Mouse (Mus musculus): Measurements from ENCODE around the gene Klk1b1. TPM values are rescaled to one million over a fixed set of nuclear protein-coding genes. Genes with fewer than 3 reads are reported as not detected.
"Not testable (repeated sequence)": the region's sequence is repeated elsewhere in the genome, so short reads cannot be mapped to it uniquely, and the experiment has no call there.

The Klk1b1 gene
- polyA plus RNA-seq, 1 experiment, result not detected

DNA sequence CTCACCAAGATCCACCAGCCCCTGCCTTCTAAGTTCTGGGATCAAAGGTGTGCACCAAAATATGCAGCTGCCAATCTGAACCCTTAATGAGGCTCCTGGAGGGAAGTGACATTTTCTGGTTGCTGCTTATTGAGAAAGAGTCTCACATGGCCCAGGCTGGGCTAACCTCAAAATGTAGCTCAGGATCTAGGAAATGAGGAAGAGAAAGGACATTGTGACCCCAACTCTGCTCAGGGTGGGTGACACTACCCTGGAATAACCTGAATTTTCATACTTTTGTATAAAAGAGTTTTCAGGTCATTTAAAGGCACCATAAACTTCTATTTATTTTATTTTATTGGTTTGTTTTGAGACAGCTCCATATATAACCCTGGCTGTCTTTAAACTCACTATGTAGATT lies 19.1 kb downstream of the Klk1b1 start:
- TF ChIP-seq TAL1 (IDR thresholded peaks at IDR 0.05; ENCODE audit: low read length) (no peak), GATA1 (IDR thresholded peaks at IDR 0.05; ENCODE audit: low read length) (no peak)
- Histone ChIP-seq H3K27me3 (ENCODE audit: control insufficient read depth) (no peaks in the 10 kb centered on the region), H3K9me3 (ENCODE audit: control insufficient read depth, low read length) (no peaks in the 10 kb centered on the region), H3K4me1 (ENCODE audit: control insufficient read depth) (no peaks in the 10 kb centered on the region), H3K36me3 (ENCODE audit: control insufficient read depth) (no peaks in the 10 kb centered on the region), H3K4me3 (replicated peaks) (no peak overlapping the region)

GRCm38 (mm10) chr7:43994821-43995220 lies 28.3 kb downstream of the Klk1b1 start:
- H3K27me3 ChIP-seq (ENCODE audit: control insufficient read depth); H3K4me1 ChIP-seq (ENCODE audit: control insufficient read depth); H3K9me3 ChIP-seq (ENCODE audit: control insufficient read depth, low read length); H3K4me3 ChIP-seq (replicated peaks); H3K36me3 ChIP-seq (ENCODE audit: control insufficient read depth): not testable (repeated sequence)

DNA sequence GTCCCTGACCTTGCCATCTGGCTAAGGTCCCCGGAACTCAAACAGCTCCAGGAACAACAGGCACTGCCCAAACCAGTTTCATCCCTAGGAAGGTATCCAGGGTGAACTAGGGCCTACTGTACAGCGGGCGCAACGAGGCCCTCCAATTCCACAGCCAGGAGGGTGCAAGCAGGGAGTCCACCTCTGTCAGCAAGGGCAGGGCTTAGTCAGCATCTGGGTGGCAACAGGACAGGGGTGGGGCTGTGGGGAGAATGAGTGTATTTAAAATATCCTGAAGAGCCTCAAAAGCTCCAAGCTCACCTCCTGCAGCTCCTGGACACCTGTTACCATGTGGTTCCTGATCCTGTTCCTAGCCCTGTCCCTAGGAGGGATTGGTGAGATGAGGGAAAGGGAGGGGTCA lies 29.0 kb downstream of the Klk1b1 start, which contains the start of gene Klk1b11:
Klk1b11 (plus strand) TSS at position 301 of the 400 bp plus-strand sequence.
- not testable (repeated sequence) for H3K4me3 ChIP-seq (replicated peaks); H3K27me3 ChIP-seq (ENCODE audit: control insufficient read depth); H3K36me3 ChIP-seq (ENCODE audit: control insufficient read depth); H3K9me3 ChIP-seq (ENCODE audit: control insufficient read depth, low read length); H3K4me1 ChIP-seq (ENCODE audit: control insufficient read depth)

DNA sequence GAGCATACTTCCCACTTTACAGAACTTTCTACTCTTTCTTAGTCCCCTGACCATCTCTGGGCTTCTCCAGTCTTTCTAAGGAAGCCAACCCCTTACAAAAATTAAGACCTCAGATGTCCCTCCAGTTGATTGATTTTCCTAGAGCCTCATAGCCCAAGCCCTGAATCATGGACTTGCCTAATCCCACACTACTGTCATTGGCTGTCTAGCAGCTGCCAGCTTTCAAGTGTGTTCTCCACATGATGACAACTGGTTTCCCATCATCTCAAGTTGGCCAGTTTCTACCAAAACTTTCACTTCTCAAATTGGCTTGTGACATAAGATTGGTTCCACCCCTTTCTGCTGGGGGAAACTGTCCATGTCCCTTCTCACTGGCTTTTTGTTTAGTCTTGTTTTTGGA lies 38.3 kb downstream of the Klk1b1 start:
- no peaks in the 10 kb centered on the region for H3K36me3 ChIP-seq (ENCODE audit: control insufficient read depth)
- H3K9me3 ChIP-seq (ENCODE audit: control insufficient read depth, low read length), result no peaks in the 10 kb centered on the region
- no peak overlapping the region for H3K4me3 ChIP-seq (replicated peaks)

DNA sequence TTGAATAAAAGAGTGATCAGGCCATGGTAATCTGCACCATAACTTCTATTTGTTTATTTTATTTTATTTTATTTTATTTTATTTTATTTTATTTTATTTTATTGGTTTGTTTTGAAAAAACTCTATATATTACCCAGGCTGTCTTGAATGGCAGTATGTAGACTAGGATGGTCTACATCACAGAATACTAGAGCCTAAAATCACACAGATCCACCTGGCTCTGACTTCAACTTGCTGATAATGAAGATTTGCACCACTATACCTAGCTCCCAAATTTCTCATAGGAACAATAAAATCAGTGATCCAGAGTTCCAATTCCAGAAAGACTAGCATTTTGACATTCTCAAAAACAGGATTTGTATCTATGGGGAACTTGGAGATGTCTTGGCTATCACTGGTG lies 45.3 kb downstream of the Klk1b1 start, which contains the start of gene Klk1b26:
Klk1b26 (plus strand) TSS at position 301 of the 400 bp plus-strand sequence.
- not testable (repeated sequence) for H3K4me1 ChIP-seq (ENCODE audit: control insufficient read depth); H3K27me3 ChIP-seq (ENCODE audit: control insufficient read depth); H3K9me3 ChIP-seq (ENCODE audit: control insufficient read depth, low read length); H3K4me3 ChIP-seq (replicated peaks); H3K36me3 ChIP-seq (ENCODE audit: control insufficient read depth)

More for the DNA sequence above, 38.3 kb downstream of the Klk1b1 start:
- Histone ChIP-seq H3K4me1 (ENCODE audit: control insufficient read depth) (no peaks in the 10 kb centered on the region), H3K27me3 (ENCODE audit: control insufficient read depth) (no peaks in the 10 kb centered on the region)
- no peak for TF ChIP-seq GATA1 (IDR thresholded peaks at IDR 0.05; ENCODE audit: low read length)
- no peak for TF ChIP-seq TAL1 (IDR thresholded peaks at IDR 0.05; ENCODE audit: low read length)

DNA sequence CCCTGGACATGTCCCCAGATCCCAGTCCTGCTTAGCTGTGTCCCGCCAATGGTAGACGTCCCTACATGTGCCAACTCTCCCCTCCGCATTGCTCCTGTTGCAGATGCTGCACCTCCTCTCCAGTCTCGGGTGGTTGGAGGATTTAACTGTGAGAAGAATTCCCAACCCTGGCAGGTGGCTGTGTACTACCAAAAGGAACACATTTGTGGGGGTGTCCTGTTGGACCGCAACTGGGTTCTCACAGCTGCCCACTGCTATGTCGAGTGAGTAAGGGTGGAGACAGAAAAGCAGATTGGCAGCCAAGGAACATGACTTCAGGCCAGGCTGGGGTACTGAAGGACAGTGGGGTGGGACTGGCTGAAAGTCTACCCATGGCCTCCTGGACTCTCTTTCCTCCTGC lies 48.1 kb downstream of the Klk1b1 start:
- H3K4me1 ChIP-seq (ENCODE audit: control insufficient read depth), result not testable (repeated sequence)

DNA sequence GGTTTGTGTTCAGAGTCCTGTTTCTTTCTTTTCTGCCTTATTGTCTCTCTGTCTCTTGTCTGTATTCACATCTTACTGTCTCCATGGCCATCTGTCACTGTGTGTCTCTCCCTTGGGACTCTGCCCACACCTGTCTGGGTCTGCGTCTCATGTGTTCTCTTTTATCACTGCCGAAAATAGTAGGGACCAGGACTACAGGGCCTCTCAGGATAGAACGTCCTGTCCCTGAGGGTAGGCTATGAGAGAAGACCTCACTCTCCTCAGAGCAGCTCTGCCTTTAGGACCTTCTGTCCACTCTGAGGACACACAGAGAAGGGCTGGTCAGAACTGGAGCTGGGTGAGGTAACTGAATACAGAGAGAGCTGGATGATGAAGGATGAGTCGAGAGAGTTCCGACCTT lies 48.5 kb downstream of the Klk1b1 start:
- TF ChIP-seq GATA1 (IDR thresholded peaks at IDR 0.05; ENCODE audit: low read length), result no peak
- no peak for TF ChIP-seq TAL1 (IDR thresholded peaks at IDR 0.05; ENCODE audit: low read length)
- Histone ChIP-seq H3K27me3 (ENCODE audit: control insufficient read depth) (no peaks in the 10 kb centered on the region), H3K4me3 (replicated peaks) (no peak overlapping the region), H3K4me1 (ENCODE audit: control insufficient read depth) (no peaks in the 10 kb centered on the region), H3K36me3 (ENCODE audit: control insufficient read depth) (no peaks in the 10 kb centered on the region), H3K9me3 (ENCODE audit: control insufficient read depth, low read length) (no peaks in the 10 kb centered on the region)

More for the DNA sequence above, 48.1 kb downstream of the Klk1b1 start:
- not testable (repeated sequence) for H3K4me3 ChIP-seq (replicated peaks); H3K27me3 ChIP-seq (ENCODE audit: control insufficient read depth); H3K9me3 ChIP-seq (ENCODE audit: control insufficient read depth, low read length); H3K36me3 ChIP-seq (ENCODE audit: control insufficient read depth)

Other genes with a start within 250 kb of the Klk1b1 start
- not detected in 2 replicates for gene Klk12, start 197.9 kb upstream of the Klk1b1 start, polyA plus RNA-seq (2012)
- gene Klk11, start 192.1 kb upstream of the Klk1b1 start, polyA plus RNA-seq (2012), result not detected in 2 replicates
- not detected in 2 replicates for gene Klk10, start 185.7 kb upstream of the Klk1b1 start, polyA plus RNA-seq (2012)
- gene Klk9, start 174.9 kb upstream of the Klk1b1 start, polyA plus RNA-seq (2012), result not detected in 2 replicates
- gene Klk8, start 169.2 kb upstream of the Klk1b1 start, polyA plus RNA-seq (2012), result 0.11 and 0.12 TPM in 2 replicates
- not detected in 2 replicates for gene Klk7, start 155.5 kb upstream of the Klk1b1 start, polyA plus RNA-seq (2012)
- not detected in 2 replicates for gene Klk6, start 142.3 kb upstream of the Klk1b1 start, polyA plus RNA-seq (2012)
- 0.05 TPM in 1 of 2 replicates, not detected in the other for gene Klk5, start 124.8 kb upstream of the Klk1b1 start, polyA plus RNA-seq (2012)
- gene Klk4, start 85.6 kb upstream of the Klk1b1 start, polyA plus RNA-seq (2012), result not detected in 2 replicates
- gene Klk15, start 33.0 kb upstream of the Klk1b1 start, polyA plus RNA-seq (2012), result not detected in 2 replicates
- not detected in 2 replicates for gene Klk1b8, start 16.1 kb upstream of the Klk1b1 start, polyA plus RNA-seq (2012)
- not detected in 2 replicates for gene Klk1b9, start 9.3 kb downstream of the Klk1b1 start, polyA plus RNA-seq (2012)
- gene Klk1b11, start 29.1 kb downstream of the Klk1b1 start, polyA plus RNA-seq (2012), result not detected in 2 replicates
- not detected in 2 replicates for gene Klk1b26, start 45.4 kb downstream of the Klk1b1 start, polyA plus RNA-seq (2012)
- gene Klk1b27, start 85.5 kb downstream of the Klk1b1 start, polyA plus RNA-seq (2012), result not detected in 2 replicates
- gene Klk1b21, start 135.6 kb downstream of the Klk1b1 start, polyA plus RNA-seq (2012), result not detected in 2 replicates
- not detected in 2 replicates for gene Klk1b22, start 145.9 kb downstream of the Klk1b1 start, polyA plus RNA-seq (2012)
- not detected in 2 replicates for gene Klk1b16, start 170.0 kb downstream of the Klk1b1 start, polyA plus RNA-seq (2012)
- gene Klk1b24, start 221.5 kb downstream of the Klk1b1 start, polyA plus RNA-seq (2012), result not detected in 2 replicates
- not detected in 2 replicates for gene Klk1b3, start 231.4 kb downstream of the Klk1b1 start, polyA plus RNA-seq (2012)
- gene Klk1b4, start 240.7 kb downstream of the Klk1b1 start, polyA plus RNA-seq (2012), result not detected in 2 replicates
- gene Klk1b5, start 249.2 kb downstream of the Klk1b1 start, polyA plus RNA-seq (2012), result not detected in 2 replicates

All from erythroblast, embryonic 14.5 days (primary cell).